Mouse (Mus musculus): ENCODE measurements around the gene Cdkn2d. TPM values are rescaled to one million over a fixed set of nuclear protein-coding genes. Genes with fewer than 3 reads are reported as not detected.
A peak's percentile ranks its signal among the peaks of the same experiment; 100 is the strongest.
"Not testable (repeated sequence)": the region's sequence is repeated elsewhere in the genome, so short reads cannot be mapped to it uniquely, and the experiment has no call there.

The Cdkn2d gene
- polyA plus RNA-seq, 1 experiment from 2014 or later = 56.2 TPM

DNA sequence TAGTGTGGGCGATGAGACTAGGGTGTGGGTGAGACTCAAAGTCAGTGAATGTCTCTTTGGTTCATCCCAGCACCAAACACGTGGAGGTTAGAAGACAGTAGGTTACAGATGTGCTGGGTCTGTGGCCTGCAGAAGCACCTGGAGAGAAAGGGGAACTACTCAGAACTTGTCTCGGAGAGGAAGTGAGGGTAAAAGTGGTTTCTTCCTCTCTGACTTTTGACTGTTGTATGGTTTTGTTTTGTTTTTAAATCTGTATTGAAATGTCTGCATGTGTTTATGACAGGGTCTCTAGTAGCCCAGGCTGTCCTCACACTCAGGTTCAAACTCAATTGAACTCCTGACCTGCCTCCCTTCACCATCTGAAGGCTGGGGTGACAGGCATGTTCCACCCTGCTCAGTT is 36.8 kb upstream of the Cdkn2d start:
- no peaks in the 10 kb centered on the region for H3K27me3 ChIP-seq
- no peak overlapping the region for H3K4me2 ChIP-seq
- H3K9me3 ChIP-seq = no peaks in the 10 kb centered on the region
- no peak overlapping the region for H3K4me3 ChIP-seq
- H3K27ac ChIP-seq = no peak overlapping the region
- peaks cover 16% of the 10 kb centered on the region; the same call in 1 of the 2 replicates for H3K36me3 ChIP-seq
- H3K4me1 ChIP-seq = peaks cover 14% of the 10 kb centered on the region
- 77% methylated on average over 3 of the region's 3 CpGs for WGBS
- no peak overlapping the region for H3K9ac ChIP-seq
- ATAC-seq (ENCODE audit: insufficient number of reproducible peaks, insufficient read depth, low FRiP score, low TSS enrichment, low read depth) = no peak

DNA sequence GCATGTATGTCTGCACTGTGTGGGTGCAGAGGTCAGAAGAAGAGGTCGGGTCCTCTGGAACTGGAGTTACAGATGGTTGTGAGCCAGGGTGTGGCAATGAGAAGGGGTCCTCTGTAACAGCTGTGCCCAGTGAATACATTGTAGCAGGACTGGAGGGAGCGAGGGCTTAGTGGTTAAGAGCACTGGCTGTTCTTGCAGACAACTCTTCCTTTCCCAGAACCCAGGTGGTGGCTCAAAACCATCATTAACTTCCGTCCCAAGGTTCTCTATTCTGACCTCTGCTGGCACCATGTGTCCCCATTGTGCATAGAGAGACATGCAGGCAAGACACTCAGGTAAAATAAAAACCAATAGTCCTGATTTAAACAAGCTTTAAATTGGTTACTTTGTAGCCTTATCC is 36.4 kb upstream of the Cdkn2d start:
- Histone ChIP-seq H3K4me1 (peaks cover 9% of the 10 kb centered on the region), H3K36me3 (peaks cover 16% of the 10 kb centered on the region; the same call in 1 of the 2 replicates), H3K4me3 (no peak overlapping the region), H3K27ac (no peak overlapping the region), H3K9me3 (no peaks in the 10 kb centered on the region), H3K9ac (no peak overlapping the region), H3K4me2 (no peak overlapping the region), H3K27me3 (no peaks in the 10 kb centered on the region)
- no peak for ATAC-seq (ENCODE audit: insufficient number of reproducible peaks, insufficient read depth, low FRiP score, low TSS enrichment, low read depth)
- WGBS = 74% methylated on average over 3 of the region's 3 CpGs

DNA sequence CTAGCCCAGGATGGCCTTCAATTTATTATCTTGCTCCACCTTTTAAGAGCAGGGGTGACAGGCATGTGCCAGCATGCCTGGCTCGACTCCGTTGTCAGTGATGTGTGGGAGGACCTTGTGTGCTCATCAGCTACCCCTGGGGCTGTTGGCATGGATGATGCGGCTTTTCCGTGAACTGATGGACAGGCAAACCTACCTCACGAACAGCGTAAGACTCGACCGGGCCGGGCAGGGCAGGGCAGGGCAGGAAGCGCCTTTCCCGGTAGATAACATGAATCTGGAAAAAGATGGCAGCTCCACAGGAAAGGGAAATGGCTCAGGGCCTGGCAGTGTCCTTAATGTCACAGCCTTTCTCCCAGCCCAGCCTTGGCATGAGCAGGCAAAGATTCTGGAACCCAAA is 33.1 kb upstream of the Cdkn2d start:
- Histone ChIP-seq H3K4me3 (no peak overlapping the region), H3K4me2 (no peak overlapping the region), H3K27ac (no peak overlapping the region), H3K36me3 (peaks cover 12% of the 10 kb centered on the region; the same call in 1 of the 2 replicates), H3K27me3 (no peaks in the 10 kb centered on the region), H3K9ac (no peak overlapping the region), H3K4me1 (peaks cover 17% of the 10 kb centered on the region), H3K9me3 (no peaks in the 10 kb centered on the region)
- 88% methylated on average over 11 of the region's 11 CpGs for WGBS
- no peak for ATAC-seq (ENCODE audit: insufficient number of reproducible peaks, insufficient read depth, low FRiP score, low TSS enrichment, low read depth)

DNA sequence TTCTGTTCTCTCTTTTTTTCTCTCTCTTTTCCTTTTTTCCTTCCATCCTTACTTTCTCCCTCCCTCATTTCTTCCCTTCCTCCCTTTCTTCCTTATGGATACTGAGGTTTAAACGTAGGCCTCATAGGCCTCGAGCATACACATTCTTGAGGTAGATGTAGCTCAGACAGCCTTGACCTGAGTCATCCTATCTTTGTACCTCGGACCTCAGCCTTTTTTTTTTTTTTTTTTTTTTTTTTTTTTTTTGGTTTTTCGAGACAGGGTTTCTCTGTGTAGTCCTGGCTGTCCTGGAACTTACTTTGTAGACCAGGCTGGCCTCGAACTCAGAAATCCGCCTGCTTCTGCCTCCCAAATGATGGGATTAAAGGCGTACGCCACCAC is 31.7 kb upstream of the Cdkn2d start:
- not testable (repeated sequence) for H3K27me3 ChIP-seq; H3K4me2 ChIP-seq; H3K4me3 ChIP-seq; H3K9ac ChIP-seq; H3K9me3 ChIP-seq; H3K27ac ChIP-seq; ATAC-seq (ENCODE audit: insufficient number of reproducible peaks, insufficient read depth, low FRiP score, low TSS enrichment, low read depth)
- Histone ChIP-seq H3K36me3 (peaks cover 12% of the 10 kb centered on the region; the same call in 1 of the 2 replicates), H3K4me1 (peaks cover 17% of the 10 kb centered on the region)
- WGBS = 86% methylated on average over 8 of the region's 8 CpGs

DNA sequence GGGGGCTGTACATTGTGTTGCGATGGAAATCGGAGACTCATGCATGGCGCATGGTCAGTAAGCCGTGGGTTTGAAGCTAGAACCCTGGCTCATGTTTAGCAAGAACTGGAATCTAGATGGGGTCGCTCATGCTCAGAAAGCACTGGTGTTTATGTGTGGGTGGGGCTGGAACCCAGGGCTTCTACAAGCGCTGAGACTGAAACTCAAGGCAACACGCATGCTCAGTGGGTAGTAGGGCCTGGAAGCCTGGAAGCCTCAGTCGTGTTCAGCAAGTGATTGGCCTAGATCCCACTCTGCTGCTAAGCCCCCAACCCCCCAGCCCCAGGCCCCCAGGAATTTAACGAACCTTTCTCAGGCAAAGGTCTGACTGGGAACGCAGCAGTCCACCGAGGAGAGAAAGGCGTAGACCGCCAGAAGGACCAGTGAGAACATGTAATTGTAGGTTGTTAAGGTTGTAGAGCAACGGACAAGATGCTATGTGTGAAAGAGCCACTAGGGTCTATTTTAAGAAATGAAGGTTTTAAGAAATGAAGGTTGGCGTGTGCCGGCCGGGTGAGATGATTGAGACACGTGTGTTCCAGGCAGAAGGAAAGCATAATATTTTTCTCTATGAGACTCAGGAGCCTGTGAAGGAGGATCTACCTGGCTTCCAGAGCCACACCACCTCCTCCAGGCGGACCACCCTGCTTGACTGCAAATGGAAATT is 31.2 kb upstream of the Cdkn2d start:
- H3K4me1 ChIP-seq = peaks cover 17% of the 10 kb centered on the region
- 85% methylated on average over 19 of the region's 19 CpGs for WGBS
- H3K4me2 ChIP-seq = peak overlapping the region; percentile 94
- H3K27me3 ChIP-seq = no peaks in the 10 kb centered on the region
- H3K27ac ChIP-seq = no peak overlapping the region
- no peak for ATAC-seq (ENCODE audit: insufficient number of reproducible peaks, insufficient read depth, low FRiP score, low TSS enrichment, low read depth)
- peak overlapping the region; percentile 88 for H3K9ac ChIP-seq
- no peaks in the 10 kb centered on the region for H3K9me3 ChIP-seq
- peaks cover 12% of the 10 kb centered on the region; the same call in 1 of the 2 replicates for H3K36me3 ChIP-seq
- H3K4me3 ChIP-seq = peak overlapping the region; percentile 81

DNA sequence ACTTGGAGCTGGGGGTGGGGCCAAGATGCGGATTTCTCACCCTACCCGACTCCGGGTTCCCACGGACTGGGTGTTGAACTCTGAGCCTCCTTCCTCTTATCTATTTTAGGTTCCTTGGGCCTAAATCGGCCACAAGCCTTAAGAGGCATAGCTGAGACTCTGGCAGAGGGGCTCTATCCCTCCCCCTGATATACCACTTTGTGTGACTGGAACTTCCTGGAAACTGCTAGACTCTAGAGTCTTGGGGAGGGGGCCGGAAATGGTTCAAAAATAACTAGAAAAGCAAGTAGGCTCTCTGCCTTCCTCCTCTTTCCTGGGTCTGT is 30.3 kb upstream of the Cdkn2d start:
- H3K36me3 ChIP-seq = peaks cover 10% of the 10 kb centered on the region; the same call in 1 of the 2 replicates
- peak overlapping the region; percentile 94 for H3K4me2 ChIP-seq
- H3K9me3 ChIP-seq = no peaks in the 10 kb centered on the region
- H3K27ac ChIP-seq = 0 out of 2 replicates have a peak overlapping the region, but pooled peaks have one; percentile 28
- ATAC-seq (ENCODE audit: insufficient number of reproducible peaks, insufficient read depth, low FRiP score, low TSS enrichment, low read depth) = no peak
- 11% methylated on average over 6 of the region's 6 CpGs for WGBS
- H3K9ac ChIP-seq = peak overlapping the region; percentile 88
- peak overlapping the region; percentile 81 for H3K4me3 ChIP-seq
- H3K27me3 ChIP-seq = no peaks in the 10 kb centered on the region
- peaks cover 17% of the 10 kb centered on the region for H3K4me1 ChIP-seq

DNA sequence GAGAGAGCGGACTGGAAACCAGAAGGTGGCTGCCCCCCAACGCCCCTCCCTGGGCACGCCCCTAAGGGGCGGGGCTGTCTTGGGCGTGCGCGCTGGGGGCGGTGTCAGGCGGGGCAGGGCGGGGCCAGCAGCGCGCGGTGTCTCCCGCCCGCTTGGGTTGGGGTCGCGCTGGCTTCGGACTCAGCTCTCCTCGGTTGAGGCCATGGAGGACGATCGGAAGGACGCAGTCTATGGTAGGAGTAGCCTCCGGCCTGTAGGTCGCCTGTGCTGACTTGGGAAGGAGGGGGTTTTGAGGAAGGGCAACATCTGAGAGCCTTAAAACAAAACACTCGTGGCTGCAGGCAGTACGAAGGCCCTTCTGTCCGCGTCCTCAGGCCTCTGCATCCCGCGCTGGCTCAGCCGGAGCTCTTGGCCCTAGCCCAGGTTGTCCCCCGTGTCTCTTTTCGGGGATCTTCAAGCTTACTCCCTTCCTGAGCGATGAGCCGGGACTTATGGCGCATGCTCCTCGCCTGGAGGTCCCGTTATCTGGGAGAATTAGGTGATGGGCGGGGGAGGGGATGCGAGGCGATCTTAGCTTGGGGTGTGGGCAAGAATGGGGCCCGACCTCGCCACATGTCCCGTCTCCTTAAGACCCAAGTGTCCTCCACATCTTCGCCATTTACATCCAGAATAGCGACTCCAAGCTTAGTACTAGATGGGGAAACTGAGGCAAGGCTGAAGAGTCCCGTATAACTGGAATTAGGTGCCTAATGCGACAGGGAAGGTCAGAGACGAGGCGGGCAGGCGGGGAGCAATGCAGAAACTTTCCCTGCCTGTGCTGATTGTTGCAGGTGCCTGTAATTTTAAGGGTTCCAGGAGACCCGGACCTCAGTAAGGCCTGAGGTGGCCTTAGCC is 29.7 kb upstream of the Cdkn2d start, which contains the start of gene Slc44a2:
TSS of gene Slc44a2 (plus strand) at position 80 of the 894 bp plus-strand sequence.
- Histone ChIP-seq H3K36me3 (peaks cover 8% of the 10 kb centered on the region; the same call in 1 of the 2 replicates), H3K27me3 (no peaks in the 10 kb centered on the region), H3K9me3 (no peaks in the 10 kb centered on the region), H3K4me3 (peak within 1 kb of the TSS; percentile 81), H3K4me2 (peak within 1 kb of the TSS; percentile 94), H3K27ac (peak within 1 kb of the TSS; percentile 57), H3K9ac (peak within 1 kb of the TSS; percentile 88), H3K4me1 (peaks cover 17% of the 10 kb centered on the region)
- ATAC-seq (ENCODE audit: insufficient number of reproducible peaks, insufficient read depth, low FRiP score, low TSS enrichment, low read depth) = peak; percentile 89
- WGBS = 1% methylated on average over 52 of the region's 52 CpGs

DNA sequence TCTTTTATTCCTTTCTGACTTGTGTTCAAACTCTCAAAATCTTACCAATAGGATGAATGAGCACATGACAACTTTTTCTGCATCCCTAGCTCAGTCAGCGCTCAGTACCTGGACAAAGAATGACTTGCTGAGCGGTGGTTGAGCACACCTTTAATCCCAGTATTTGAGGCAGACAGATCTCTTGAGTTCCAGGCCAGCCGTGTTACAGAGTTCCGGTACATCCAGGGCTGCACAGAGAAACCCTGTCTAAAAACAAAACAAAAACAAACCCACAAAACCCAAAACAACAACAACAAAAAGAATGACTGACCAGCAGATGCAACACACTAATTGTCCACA is 29.0 kb upstream of the Cdkn2d start:
- no peaks in the 10 kb centered on the region for H3K9me3 ChIP-seq
- ATAC-seq (ENCODE audit: insufficient number of reproducible peaks, insufficient read depth, low FRiP score, low TSS enrichment, low read depth) = 0 out of 2 replicates have a peak, but pooled peaks have one; percentile 20
- 0 out of 2 replicates have a peak overlapping the region, but pooled peaks have one; percentile 16 for H3K27ac ChIP-seq
- peak overlapping the region; percentile 81 for H3K4me3 ChIP-seq
- H3K4me1 ChIP-seq = peaks cover 17% of the 10 kb centered on the region
- H3K36me3 ChIP-seq = peaks cover 8% of the 10 kb centered on the region; the same call in 1 of the 2 replicates
- H3K4me2 ChIP-seq = peak overlapping the region; percentile 94
- 23% methylated on average over 4 of the region's 4 CpGs for WGBS
- H3K9ac ChIP-seq = peak overlapping the region; percentile 88
- H3K27me3 ChIP-seq = no peaks in the 10 kb centered on the region

DNA sequence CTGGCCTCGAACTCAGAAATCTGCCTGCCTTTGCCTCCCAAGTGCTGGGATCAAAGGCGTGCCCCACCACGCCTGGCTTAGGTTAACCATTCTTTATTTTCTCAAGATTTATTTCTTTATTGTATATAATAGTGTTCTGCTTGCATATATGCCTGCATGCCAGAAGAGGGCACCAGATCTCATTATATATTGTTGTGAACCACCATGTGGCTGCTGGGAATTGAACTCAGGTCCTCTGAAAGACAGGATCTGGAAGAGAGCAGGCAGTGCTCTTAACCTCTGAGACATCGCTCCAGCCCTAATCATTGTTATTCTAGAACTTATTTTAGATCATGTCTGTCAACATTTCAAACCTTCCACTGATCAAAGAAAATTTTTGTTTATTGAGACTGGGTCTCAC is 28.3 kb upstream of the Cdkn2d start:
- no peak overlapping the region for H3K4me2 ChIP-seq
- ATAC-seq (ENCODE audit: insufficient number of reproducible peaks, insufficient read depth, low FRiP score, low TSS enrichment, low read depth) = no peak
- WGBS = 92% methylated on average over 4 of the region's 4 CpGs

DNA sequence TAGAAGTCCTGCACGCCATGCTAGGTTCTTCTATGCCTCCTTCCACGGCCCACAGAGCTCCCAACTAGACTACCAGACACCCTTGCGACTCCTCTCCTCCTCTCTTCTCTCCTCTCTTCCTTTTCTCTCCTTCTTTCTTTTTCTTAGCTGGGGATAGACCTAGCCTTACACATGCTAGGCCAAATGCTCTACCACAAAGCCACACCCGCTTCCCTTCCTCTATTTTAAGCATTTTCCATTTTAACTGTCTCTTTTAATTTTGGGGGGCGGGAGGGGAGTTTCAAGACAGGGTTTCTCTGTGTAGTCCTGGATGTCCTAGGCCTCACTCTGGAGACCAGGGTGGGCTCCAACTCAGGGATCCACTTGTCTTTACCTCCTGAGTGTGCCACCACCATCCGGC is 27.6 kb upstream of the Cdkn2d start:
- ATAC-seq (ENCODE audit: insufficient number of reproducible peaks, insufficient read depth, low FRiP score, low TSS enrichment, low read depth) = no peak
- Histone ChIP-seq H3K4me2 (no peak overlapping the region), H3K36me3 (no peaks in the 10 kb centered on the region), H3K4me1 (peaks cover 17% of the 10 kb centered on the region), H3K27ac (no peak overlapping the region), H3K27me3 (no peaks in the 10 kb centered on the region), H3K9me3 (no peaks in the 10 kb centered on the region), H3K9ac (no peak overlapping the region), H3K4me3 (no peak overlapping the region)
- 92% methylated on average over 6 of the region's 6 CpGs for WGBS

More for the DNA sequence above, 28.3 kb upstream of the Cdkn2d start:
- Histone ChIP-seq H3K9me3 (no peaks in the 10 kb centered on the region), H3K4me3 (no peak overlapping the region), H3K9ac (no peak overlapping the region), H3K27me3 (no peaks in the 10 kb centered on the region), H3K27ac (no peak overlapping the region), H3K4me1 (peaks cover 17% of the 10 kb centered on the region), H3K36me3 (peaks cover under 1% of the 10 kb centered on the region; the same call in 1 of the 2 replicates)

DNA sequence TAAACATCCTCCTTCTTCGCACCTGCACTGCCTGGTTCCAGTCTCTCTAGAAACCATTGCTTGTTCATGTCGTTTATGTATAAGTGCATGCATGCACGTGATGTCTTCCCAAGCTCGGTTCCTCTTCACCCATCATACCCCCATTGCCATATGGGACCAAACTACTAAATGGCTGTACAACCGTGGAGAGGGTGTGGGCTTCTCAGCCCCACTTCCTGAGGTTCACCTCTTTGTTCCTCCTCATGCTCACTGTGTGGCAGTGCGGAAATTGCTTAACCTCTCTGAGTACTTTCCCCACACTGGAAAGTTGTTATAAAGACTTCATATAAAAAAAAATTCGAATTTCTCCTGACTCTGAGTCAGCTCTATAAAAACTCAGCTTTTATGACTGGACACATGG is 25.5 kb upstream of the Cdkn2d start:
- no peaks in the 10 kb centered on the region for H3K9me3 ChIP-seq
- no peak overlapping the region for H3K9ac ChIP-seq
- H3K27ac ChIP-seq = no peak overlapping the region
- ATAC-seq (ENCODE audit: insufficient number of reproducible peaks, insufficient read depth, low FRiP score, low TSS enrichment, low read depth) = no peak
- 70% methylated on average over 7 of the region's 7 CpGs for WGBS
- H3K36me3 ChIP-seq = no peaks in the 10 kb centered on the region
- peaks cover 12% of the 10 kb centered on the region for H3K27me3 ChIP-seq
- no peak overlapping the region for H3K4me2 ChIP-seq
- no peak overlapping the region for H3K4me3 ChIP-seq
- H3K4me1 ChIP-seq = peaks cover 14% of the 10 kb centered on the region
